Comparison of ENCODE assay signal across 7 mouse cellular contexts in genomic region chr8:105854303-105854702, GRCm38 (mm10). TPM values are rescaled to one million over a fixed set of nuclear protein-coding genes. Genes with fewer than 3 reads are reported as not detected.
DNase-seq lines count a peak whose midpoint lies in the region; ATAC-seq and TF ChIP-seq lines count a peak whose summit lies in the region.

No protein-coding gene starts in this region.

- no peaks in the 10 kb centered on the region for H3K9me3 ChIP-seq in embryonic facial prominence, embryonic 14.5 days (ENCODE audit: control insufficient read depth, low read length)
- no peaks in the 10 kb centered on the region for H3K9me3 ChIP-seq in intestine, embryonic 14.5 days (ENCODE audit: control insufficient read depth, low read length)
- H3K9me3 ChIP-seq in neural tube, embryonic 12.5 days = no peaks in the 10 kb centered on the region

- peaks cover 16% of the 10 kb centered on the region for H3K36me3 ChIP-seq in embryonic facial prominence, embryonic 14.5 days (ENCODE audit: control insufficient read depth, insufficient read depth, low read length)
- H3K36me3 ChIP-seq in intestine, embryonic 14.5 days (ENCODE audit: control insufficient read depth, insufficient read depth, low read length) = peaks cover 16% of the 10 kb centered on the region; the same call in 1 of the 2 replicates
- H3K36me3 ChIP-seq in neural tube, embryonic 12.5 days = peaks cover 10% of the 10 kb centered on the region

- ATAC-seq in embryonic facial prominence, embryonic 14.5 days (ENCODE audit: low read depth) = no peak; the same call in 1 of the 2 replicates
- no peak for ATAC-seq in intestine, embryonic 14.5 days (replicated peaks; ENCODE audit: low FRiP score, low TSS enrichment, low read depth)
- no peak; the same call in 1 of the 2 replicates for ATAC-seq in neural tube, embryonic 12.5 days (ENCODE audit: low FRiP score, low read depth)

- peaks cover 30% of the 10 kb centered on the region for H3K4me1 ChIP-seq in embryonic facial prominence, embryonic 14.5 days (ENCODE audit: control insufficient read depth, insufficient read depth, low read length)
- H3K4me1 ChIP-seq in intestine, embryonic 14.5 days (replicated peaks; ENCODE audit: control insufficient read depth, insufficient read depth, low read length) = peaks cover 24% of the 10 kb centered on the region
- H3K4me1 ChIP-seq in neural tube, embryonic 12.5 days = peaks cover 38% of the 10 kb centered on the region

- no peak overlapping the region; the same call in none of the 2 replicates for H3K4me3 ChIP-seq in left cerebral cortex, adult 2 months
- H3K4me3 ChIP-seq in embryonic facial prominence, embryonic 14.5 days (ENCODE audit: low read depth, low read length) = peak overlapping the region; percentile 82
- peak overlapping the region; percentile 77 for H3K4me3 ChIP-seq in intestine, embryonic 14.5 days (ENCODE audit: low read depth, low read length)
- H3K4me3 ChIP-seq in neural tube, embryonic 12.5 days = peak overlapping the region; percentile 80

- peak overlapping the region; percentile 97 for H3K4me2 ChIP-seq in embryonic facial prominence, embryonic 14.5 days (ENCODE audit: low read depth, low read length)
- peak overlapping the region; percentile 84 for H3K4me2 ChIP-seq in intestine, embryonic 14.5 days (ENCODE audit: low read length)
- peak overlapping the region; percentile 95 for H3K4me2 ChIP-seq in neural tube, embryonic 12.5 days (replicated peaks)

- DNase-seq in left cerebral cortex, adult 2 months (ENCODE audit: extremely low spot score in 1 of 2, low spot score in 2 of 2) = no peak
- DNase-seq in left cerebral cortex, adult 8-10 months (ENCODE audit: low spot score in 2 of 2) = no peak
- DNase-seq in embryonic facial prominence, embryonic 14.5 days (ENCODE audit: low spot score) = no peak
- DNase-seq in intestine, embryonic 14.5 days (ENCODE audit: low spot score) = no peak
- no peak for DNase-seq in adrenal gland, adult 8-10 months
- DNase-seq in right cerebral cortex, postnatal 36 days (ENCODE audit: low spot score in 2 of 2) = no peak

- intact Hi-C loops in left cerebral cortex, adult 2 months (cut with DNase I) = loop anchor here (2.0 to 5.0 kb wide), 3 partner anchors 76 to 158 kb away; partner anchors contain the start of gene Ddx28

- WGBS in embryonic facial prominence, embryonic 14.5 days = 33% methylated on average over 8 of the region's 8 CpGs
- 23% methylated on average over 8 of the region's 8 CpGs for WGBS in intestine, embryonic 14.5 days
- 25% methylated on average over 8 of the region's 8 CpGs for WGBS in neural tube, embryonic 12.5 days

- H3K9ac ChIP-seq in embryonic facial prominence, embryonic 14.5 days (ENCODE audit: low read depth, low read length) = peak overlapping the region; percentile 85
- H3K9ac ChIP-seq in intestine, embryonic 14.5 days (ENCODE audit: low read length) = no peak overlapping the region; the same call in 1 of the 2 replicates
- H3K9ac ChIP-seq in neural tube, embryonic 12.5 days = peak overlapping the region; percentile 85; the same call in 1 of the 2 replicates

- no peak for TF ChIP-seq CTCF in left cerebral cortex, adult 2 months (IDR thresholded peaks at IDR 0.05)

- no peaks in the 10 kb centered on the region for H3K27me3 ChIP-seq in embryonic facial prominence, embryonic 14.5 days (replicated peaks; ENCODE audit: control insufficient read depth, insufficient read depth, low read length)
- no peaks in the 10 kb centered on the region for H3K27me3 ChIP-seq in intestine, embryonic 14.5 days (replicated peaks; ENCODE audit: control insufficient read depth, insufficient read depth, low read length)
- no peaks in the 10 kb centered on the region for H3K27me3 ChIP-seq in neural tube, embryonic 12.5 days (replicated peaks)

- peak overlapping the region; percentile 45; the same call in 1 of the 2 replicates for H3K27ac ChIP-seq in left cerebral cortex, adult 2 months
- no peak overlapping the region; the same call in 1 of the 2 replicates for H3K27ac ChIP-seq in embryonic facial prominence, embryonic 14.5 days (replicated peaks; ENCODE audit: low read depth, low read length)
- H3K27ac ChIP-seq in intestine, embryonic 14.5 days (ENCODE audit: low read depth) = no peak overlapping the region
- no peak overlapping the region for H3K27ac ChIP-seq in neural tube, embryonic 12.5 days

RNA-seq across cellular contexts. Expression of gene Thap11, which starts 0.6 kb away (rescaled TPM):
- total RNA-seq in left cerebral cortex, adult 2 months (2021) = 10 to 100 TPM; 38.1 to 41.0 TPM
- 10 to 100 TPM; 36.8 to 41.5 (median 37.4) TPM for total RNA-seq in left cerebral cortex, adult 8-10 months (2022)
- 59.6 and 61.8 TPM in 2 replicates for polyA plus RNA-seq in embryonic facial prominence, embryonic 14.5 days (2014; fragmentation: Nextera tagmentation; extraction: Ambion mirVana)
- 58.0 and 61.1 TPM in 2 replicates for polyA plus RNA-seq in intestine, embryonic 14.5 days (2014; fragmentation: Nextera tagmentation; extraction: Ambion mirVana)
- polyA plus RNA-seq in neural tube, embryonic 12.5 days (2016; fragmentation: Nextera tagmentation; extraction: Ambion mirVana) = 73.0 and 77.7 TPM in 2 replicates
- 10 to 100 TPM; 38.2 to 45.1 (median 43.6) TPM for total RNA-seq in adrenal gland, adult 8-10 months (2022)

RNA-seq across cellular contexts. Expression of gene Cenpt, which starts 1.2 kb away (rescaled TPM):
- 10 to 100 TPM; 16.8 to 17.6 TPM for total RNA-seq in left cerebral cortex, adult 2 months (2021)
- 10 to 100 TPM; 14.4 to 17.8 (median 16.0) TPM for total RNA-seq in left cerebral cortex, adult 8-10 months (2022)
- polyA plus RNA-seq in embryonic facial prominence, embryonic 14.5 days (2014; fragmentation: Nextera tagmentation; extraction: Ambion mirVana) = 35.0 and 35.8 TPM in 2 replicates
- 39.2 and 40.1 TPM in 2 replicates for polyA plus RNA-seq in intestine, embryonic 14.5 days (2014; fragmentation: Nextera tagmentation; extraction: Ambion mirVana)
- polyA plus RNA-seq in neural tube, embryonic 12.5 days (2016; fragmentation: Nextera tagmentation; extraction: Ambion mirVana) = 58.6 and 61.8 TPM in 2 replicates
- 1 to 10 TPM; 6.2 to 9.7 (median 7.3) TPM for total RNA-seq in adrenal gland, adult 8-10 months (2022)

RNA-seq across cellular contexts. Expression of gene Nutf2, which starts 6.1 kb away (rescaled TPM):
- total RNA-seq in left cerebral cortex, adult 2 months (2021) = 10 to 100 TPM; 29.4 to 32.8 TPM
- total RNA-seq in left cerebral cortex, adult 8-10 months (2022) = 10 to 100 TPM; 19.8 to 39.6 (median 23.2) TPM
- polyA plus RNA-seq in embryonic facial prominence, embryonic 14.5 days (2014; fragmentation: Nextera tagmentation; extraction: Ambion mirVana) = 223 and 258 TPM in 2 replicates
- 302 and 316 TPM in 2 replicates for polyA plus RNA-seq in intestine, embryonic 14.5 days (2014; fragmentation: Nextera tagmentation; extraction: Ambion mirVana)
- 238 and 249 TPM in 2 replicates for polyA plus RNA-seq in neural tube, embryonic 12.5 days (2016; fragmentation: Nextera tagmentation; extraction: Ambion mirVana)
- total RNA-seq in adrenal gland, adult 8-10 months (2022) = 10 to 100 TPM; 28.5 to 37.2 (median 29.0) TPM

RNA-seq across cellular contexts. Expression of gene Edc4, which starts 26.4 kb away (rescaled TPM):
- total RNA-seq in left cerebral cortex, adult 2 months (2021) = 10 to 100 TPM; 64.4 to 68.5 TPM
- total RNA-seq in left cerebral cortex, adult 8-10 months (2022) = 10 to 100 TPM; 56.5 to 64.4 (median 62.9) TPM
- 35.8 and 42.0 TPM in 2 replicates for polyA plus RNA-seq in embryonic facial prominence, embryonic 14.5 days (2014; fragmentation: Nextera tagmentation; extraction: Ambion mirVana)
- polyA plus RNA-seq in intestine, embryonic 14.5 days (2014; fragmentation: Nextera tagmentation; extraction: Ambion mirVana) = 37.0 and 40.7 TPM in 2 replicates
- 62.0 and 63.1 TPM in 2 replicates for polyA plus RNA-seq in neural tube, embryonic 12.5 days (2016; fragmentation: Nextera tagmentation; extraction: Ambion mirVana)
- total RNA-seq in adrenal gland, adult 8-10 months (2022) = 10 to 100 TPM; 34.1 to 61.1 (median 46.6) TPM

RNA-seq across cellular contexts. Expression of gene Tsnaxip1, which starts 26.8 kb away (rescaled TPM):
- under 1 TPM in 1 of 2 experiments, not detected in 1; 0.44 TPM for total RNA-seq in left cerebral cortex, adult 2 months (2021)
- under 1 TPM in 1 of 4 experiments, not detected in 3; 0.16 TPM for total RNA-seq in left cerebral cortex, adult 8-10 months (2022)
- 0.52 and 3.4 TPM in 2 replicates for polyA plus RNA-seq in embryonic facial prominence, embryonic 14.5 days (2014; fragmentation: Nextera tagmentation; extraction: Ambion mirVana)
- polyA plus RNA-seq in intestine, embryonic 14.5 days (2014; fragmentation: Nextera tagmentation; extraction: Ambion mirVana) = 0.11 TPM in 1 of 2 replicates, not detected in the other
- polyA plus RNA-seq in neural tube, embryonic 12.5 days (2016; fragmentation: Nextera tagmentation; extraction: Ambion mirVana) = 0.24 and 0.27 TPM in 2 replicates
- total RNA-seq in adrenal gland, adult 8-10 months (2022) = not detected
